Mouse (Mus musculus): ENCODE results near the gene 2900026A02Rik.
A peak's percentile ranks its signal among the peaks of the same experiment; 100 is the strongest.

The 2900026A02Rik gene

DNA sequence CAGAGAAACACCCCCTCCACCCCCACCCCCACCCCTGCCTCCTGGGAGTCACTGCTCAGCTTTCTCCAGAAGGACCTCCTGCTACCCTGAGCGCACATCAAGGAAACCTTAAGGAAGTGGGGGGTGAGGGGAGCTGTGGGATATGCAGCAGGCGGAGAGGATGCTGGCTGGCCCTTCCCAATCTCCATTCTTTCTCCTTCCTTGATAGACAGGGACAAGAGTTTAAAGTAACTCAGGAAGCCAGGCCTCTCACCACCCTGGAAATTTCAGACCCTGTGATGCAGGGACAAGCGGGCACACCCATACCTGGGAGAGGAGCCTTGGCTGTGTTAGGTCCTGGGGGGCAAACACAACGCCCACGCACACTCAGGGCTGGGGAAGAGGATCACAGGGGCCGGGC is 10.7 kb downstream of the 2900026A02Rik start:
- peak in 1 of 2 experiments; percentile 51 for DNase-seq

GRCm38 (mm10) chr5:113209898-113210297 is 11.1 kb downstream of the 2900026A02Rik start:
- DNase-seq: peak; percentile 29 to 45

- DNase-seq: no peak
Measured at GRCm38 (mm10) chr5:113209401-113209750, 11.7 kb downstream of the 2900026A02Rik start.

- peak; percentile 70 to 80 for DNase-seq
Measured at GRCm38 (mm10) chr5:113208622-113209400, 12.2 kb downstream of the 2900026A02Rik start.

DNA sequence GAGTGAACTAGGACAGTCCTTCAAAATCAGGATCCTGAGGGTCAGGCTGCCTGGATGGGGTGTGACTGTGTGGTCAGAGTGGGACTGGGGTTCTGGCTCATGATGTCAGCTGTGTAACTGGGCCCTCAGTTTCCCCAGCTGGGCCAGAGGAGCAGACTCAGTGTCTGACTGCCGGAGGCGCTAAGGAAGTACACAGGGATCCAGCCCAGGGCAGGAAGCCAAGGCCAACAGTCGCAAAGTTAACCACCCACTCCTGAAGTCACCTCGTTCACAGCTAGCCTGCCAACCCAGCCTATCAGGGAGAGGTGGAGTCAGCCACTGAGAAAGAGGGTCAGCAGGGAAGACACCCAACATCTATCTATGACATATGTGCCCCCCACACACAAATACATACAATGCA is 13.0 kb downstream of the 2900026A02Rik start:
- DNase-seq: peak in 1 of 2 experiments; percentile 54

DNA sequence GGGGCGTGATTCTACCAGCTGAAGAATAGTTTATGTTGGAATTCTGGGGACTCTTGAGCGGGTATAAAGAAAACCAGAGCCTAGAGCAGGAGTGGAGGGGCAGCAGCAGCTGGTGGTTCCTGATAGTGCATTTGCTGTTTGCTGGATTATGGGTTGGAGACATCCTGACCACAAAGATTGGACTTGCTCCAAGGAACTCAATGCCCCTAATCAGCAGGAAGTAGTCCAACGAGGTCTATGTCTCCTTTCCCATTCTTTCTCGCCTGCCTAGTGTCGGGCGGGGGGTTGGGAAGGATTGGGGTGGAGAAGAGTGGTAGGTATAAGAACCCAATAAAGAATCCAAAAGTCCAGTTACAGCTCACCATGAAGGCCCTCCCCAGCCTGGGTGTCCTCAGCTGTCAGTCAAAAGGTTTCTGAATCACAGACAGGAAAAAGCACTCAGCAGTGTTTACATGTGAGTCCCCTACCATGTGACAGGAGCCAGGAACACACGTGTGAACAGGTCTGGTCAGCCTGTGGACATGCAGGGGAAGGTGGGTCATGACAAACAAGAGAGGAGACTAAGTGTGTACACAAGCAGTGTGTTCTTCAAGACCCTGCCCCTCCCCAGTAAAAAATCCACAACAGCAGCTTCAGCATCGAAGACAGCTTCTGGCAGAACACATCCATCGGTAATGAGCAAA is 14.2 kb downstream of the 2900026A02Rik start:
- DNase-seq: no peak

DNA sequence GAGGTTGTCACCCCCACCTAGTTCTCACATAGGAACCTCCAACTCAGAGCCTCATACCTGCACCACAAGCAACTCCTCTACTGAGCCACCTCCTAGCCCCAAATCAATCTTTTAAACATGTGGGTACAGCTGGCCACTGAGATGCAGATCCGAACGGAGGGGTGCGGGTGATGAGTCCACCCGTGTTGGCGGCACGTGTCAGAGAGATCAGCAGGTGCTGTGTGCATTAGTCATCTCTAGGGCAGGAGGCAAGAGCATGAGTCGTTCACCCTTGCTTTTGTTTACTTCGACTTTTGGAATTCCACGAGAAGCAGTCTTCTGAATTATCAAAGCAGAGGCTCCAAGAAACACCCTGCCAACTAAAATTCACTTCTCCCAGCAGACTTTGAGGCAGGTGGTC is 16.8 kb downstream of the 2900026A02Rik start:
- no peak for DNase-seq

DNA sequence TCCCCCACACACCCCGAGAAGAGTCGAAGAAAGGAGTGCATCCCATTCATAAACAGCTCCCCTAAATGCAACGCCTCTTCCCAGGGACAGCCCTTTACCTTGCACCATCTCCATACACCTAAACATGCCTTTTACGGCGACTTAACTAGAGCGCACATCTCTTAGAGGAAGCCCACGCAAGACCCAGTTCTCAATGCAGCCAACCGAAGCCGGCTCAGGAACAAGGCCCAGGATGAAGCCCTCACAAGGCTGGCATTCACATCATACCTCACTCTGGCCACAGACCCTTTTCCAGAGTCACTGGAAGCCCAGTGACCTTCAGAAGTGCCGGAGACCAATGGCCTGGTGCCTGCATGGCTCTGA is 21.3 kb downstream of the 2900026A02Rik start:
- no peak for DNase-seq

DNA sequence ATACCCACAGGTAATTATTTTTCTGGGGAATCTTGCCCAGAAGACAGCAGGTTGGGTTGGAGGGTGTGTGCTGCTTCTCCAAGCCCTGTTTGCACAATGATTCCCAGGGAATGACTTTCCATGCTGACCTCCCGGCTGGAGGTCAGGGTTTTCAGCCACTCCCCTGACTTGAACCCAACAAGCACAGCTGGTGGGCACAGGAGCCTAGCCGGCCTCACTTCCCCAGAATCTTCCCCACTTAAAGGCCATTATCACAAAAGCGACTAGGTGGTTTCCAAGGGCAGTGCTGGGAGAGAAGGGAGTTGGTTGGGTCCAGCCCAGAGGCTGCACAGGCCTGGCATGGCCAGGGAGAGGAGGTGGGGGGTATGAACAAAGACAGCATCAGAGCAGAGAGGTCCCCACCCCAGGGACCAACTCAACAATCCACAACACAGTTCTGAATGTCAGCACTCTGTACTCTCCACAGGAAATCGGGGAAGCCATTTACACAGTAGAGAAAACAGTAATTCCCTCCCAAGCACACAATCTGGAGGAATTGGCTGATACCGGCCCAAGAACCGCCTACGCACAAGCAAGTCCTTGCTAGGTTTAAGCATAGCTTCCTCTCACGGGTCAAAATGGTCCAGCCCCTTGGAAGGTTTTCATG is 21.8 kb downstream of the 2900026A02Rik start:
- DNase-seq: peak in 1 of 2 experiments; percentile 20

DNA sequence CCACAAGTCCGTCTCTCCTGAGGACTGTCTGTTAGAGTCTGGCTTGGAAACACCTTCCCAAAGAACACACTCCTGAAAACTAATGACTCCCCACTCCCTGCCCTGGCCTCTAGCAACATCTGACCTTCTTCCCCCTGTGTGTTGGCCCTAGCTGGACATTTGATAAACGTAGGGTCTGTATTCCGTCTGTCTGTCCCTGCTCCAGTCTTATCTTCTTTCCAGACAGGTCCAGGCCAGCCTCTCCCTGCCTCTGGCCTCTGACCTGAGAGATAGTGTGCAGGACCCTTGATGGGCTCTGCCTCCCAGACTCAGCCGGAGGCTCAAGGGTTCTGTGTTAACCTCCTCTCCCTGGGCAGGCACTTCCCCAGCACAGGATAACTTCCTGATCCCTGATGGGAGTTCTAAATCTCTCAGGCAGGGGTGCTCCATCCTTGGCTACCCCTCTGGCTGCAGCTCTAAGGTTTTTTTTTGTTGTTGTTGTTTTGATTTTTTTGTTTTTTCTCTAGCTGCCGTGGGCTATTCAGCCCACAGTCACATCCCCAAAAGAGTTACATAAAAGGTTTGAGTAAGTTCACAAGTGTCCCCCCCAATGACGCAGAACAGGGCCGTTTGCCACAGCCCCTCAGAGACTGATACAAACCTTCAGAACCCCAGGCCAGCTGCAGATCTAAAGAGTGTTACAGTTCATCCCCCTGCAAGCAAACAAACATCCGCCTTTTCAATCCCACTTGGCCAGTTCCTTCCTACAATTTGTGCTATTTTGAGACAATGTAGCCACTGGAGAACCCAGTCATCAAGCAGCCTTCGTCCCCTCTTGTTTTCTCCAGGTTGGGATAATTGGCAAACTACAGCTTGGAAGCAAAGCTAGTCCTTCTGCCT is 23.9 kb downstream of the 2900026A02Rik start:
- DNase-seq: peak in 1 of 2 experiments; percentile 38

GRCm38 (mm10) chr5:113195907-113196306 is 25.1 kb downstream of the 2900026A02Rik start:
- no peak for DNase-seq

GRCm38 (mm10) chr5:113195451-113195850 is 25.6 kb downstream of the 2900026A02Rik start:
- no peak for DNase-seq

GRCm38 (mm10) chr5:113193762-113194161 is 27.3 kb downstream of the 2900026A02Rik start:
- no peak for DNase-seq

GRCm38 (mm10) chr5:113191901-113192300 is 29.1 kb downstream of the 2900026A02Rik start:
- DNase-seq: no peak

DNA sequence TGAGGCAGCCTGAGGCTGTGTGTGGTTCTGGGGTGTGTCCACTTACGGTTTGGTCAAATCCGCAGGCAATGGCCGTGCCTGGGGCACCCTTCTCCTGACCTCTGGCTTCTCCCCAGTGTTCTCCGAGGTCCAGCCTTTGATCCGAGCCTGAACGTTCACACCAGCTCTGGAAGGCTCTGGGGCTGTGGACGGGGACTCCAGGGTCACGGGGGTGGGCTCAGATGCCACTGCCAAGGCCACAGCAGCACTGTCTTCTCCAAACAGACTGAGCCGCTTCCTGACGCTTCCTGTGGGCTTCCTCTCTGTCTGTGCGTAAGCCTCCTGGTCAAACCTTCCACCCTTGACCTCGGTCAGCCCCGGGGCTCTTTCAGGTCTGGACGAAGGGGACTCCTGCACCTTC is 30.5 kb downstream of the 2900026A02Rik start:
- no peak for DNase-seq

- peak; percentile 49 to 57 for DNase-seq
Measured at GRCm38 (mm10) chr5:113181441-113181840, 39.6 kb downstream of the 2900026A02Rik start.

DNA sequence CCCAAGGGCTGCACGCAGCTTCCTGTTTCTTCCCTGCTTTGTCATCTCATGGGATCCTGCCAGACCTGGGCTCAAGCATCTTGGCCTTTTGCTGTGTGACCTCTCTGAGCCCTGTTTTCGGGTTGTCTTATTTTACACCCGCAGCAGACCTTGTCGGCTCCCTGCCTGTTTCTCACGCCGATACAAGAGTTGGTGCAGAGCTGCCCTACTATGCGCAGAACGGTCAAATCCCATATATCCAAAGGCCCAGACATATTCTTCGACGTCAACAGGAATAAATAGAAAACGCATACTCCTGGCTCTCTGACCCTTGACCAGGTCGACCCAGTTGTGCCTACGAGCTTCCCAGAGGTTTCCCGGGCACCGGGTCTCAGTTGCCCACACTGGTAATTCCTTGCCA is 40.3 kb downstream of the 2900026A02Rik start:
- no peak for DNase-seq

DNA sequence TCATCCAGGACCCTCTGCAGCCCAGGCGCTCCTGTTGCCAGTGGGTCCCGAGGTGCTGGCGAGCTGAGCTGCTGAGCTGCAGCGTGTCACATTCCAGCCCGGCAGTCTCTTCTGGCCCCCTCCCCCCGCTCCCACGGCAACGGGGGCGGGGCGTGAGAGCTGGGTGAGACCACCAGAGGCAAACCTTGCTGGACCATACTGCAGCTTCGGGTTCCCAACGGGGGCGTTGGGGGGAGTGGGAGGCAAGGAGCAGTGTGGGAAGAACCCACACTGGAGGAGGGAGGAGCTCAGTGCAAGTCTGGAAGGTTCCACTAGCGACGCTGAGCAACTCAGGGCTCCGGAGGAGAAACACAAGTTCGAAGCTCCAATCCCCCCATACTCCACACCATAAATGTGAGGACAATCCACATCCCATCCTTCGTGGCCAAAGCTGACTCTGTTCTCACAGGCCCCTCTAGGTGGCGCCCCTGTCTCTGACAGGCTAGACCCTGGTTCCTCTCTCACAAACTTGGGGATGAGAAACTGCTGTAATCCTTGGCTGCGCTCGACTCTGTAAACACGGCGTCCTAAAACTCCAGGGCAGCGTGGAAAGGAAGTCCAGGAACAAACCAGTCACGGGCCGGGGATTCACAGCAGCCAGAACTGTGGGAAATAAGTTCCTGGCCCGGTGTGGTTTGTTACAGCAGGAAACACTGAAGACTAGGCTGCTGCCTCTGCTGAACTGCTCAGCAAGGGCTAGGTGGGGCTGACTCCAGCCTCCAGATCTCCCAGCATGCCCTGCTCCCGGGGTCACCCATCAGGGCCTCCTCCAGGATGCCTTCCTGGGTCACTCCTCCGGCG is 41.0 kb downstream of the 2900026A02Rik start:
- peak; percentile 96 for DNase-seq

GRCm38 (mm10) chr5:113179451-113179842 is 41.6 kb downstream of the 2900026A02Rik start:
- peak in 1 of 2 experiments; percentile 47 for DNase-seq

- DNase-seq: no peak
Measured at GRCm38 (mm10) chr5:113175976-113176375, 45.1 kb downstream of the 2900026A02Rik start.

- DNase-seq: peak; percentile 58 to 68
Measured at GRCm38 (mm10) chr5:113174916-113175692, 45.9 kb downstream of the 2900026A02Rik start.
